ENCODE assay signal across 10 mouse cellular contexts in the genomic region with DNA sequence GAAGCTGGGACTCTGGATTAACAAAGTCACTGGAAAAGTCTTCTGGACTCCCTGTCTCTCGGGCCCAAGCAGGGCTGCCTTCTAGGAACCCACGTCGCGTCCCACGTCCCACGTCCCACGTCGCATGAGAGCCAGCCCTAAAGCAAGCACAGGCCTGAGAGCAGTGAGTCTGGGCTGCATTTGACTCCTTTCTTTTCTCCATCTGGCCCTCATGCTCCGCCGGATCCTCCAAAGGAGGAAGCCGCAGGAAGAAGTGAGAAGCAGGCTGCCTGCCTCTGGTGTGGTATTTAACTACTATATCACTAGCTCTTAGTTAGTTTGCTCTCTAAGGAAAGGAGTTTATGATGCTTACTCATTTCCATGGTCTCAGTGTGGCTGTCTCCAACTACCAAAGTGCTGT. TPM values are rescaled to one million over a fixed set of nuclear protein-coding genes. Genes with fewer than 3 reads are reported as not detected.
A peak's percentile ranks its signal among the peaks of the same experiment; 100 is the strongest.
DNase-seq lines count a peak whose midpoint lies in the region; ATAC-seq lines count a peak whose summit lies in the region.
"Had no signal": no experiment of that assay in that cellular context is flagged by ENCODE, and none has a peak within 500 bp of the region (broad histone marks: within the 10 kb centered on the region; RNA-seq: fewer than 3 reads in every experiment).

No protein-coding gene starts in this region.

- H3K9ac ChIP-seq in heart, embryonic 14.5 days (ENCODE audit: low read length): no peak overlapping the region
- H3K9ac ChIP-seq in stomach, embryonic 16.5 days (ENCODE audit: low read length): no peak overlapping the region

- no peaks in the 10 kb centered on the region for H3K27me3 ChIP-seq in heart, embryonic 14.5 days (ENCODE audit: control insufficient read depth, insufficient read depth, low read length)
- peaks cover 5% of the 10 kb centered on the region for H3K27me3 ChIP-seq in megakaryocyte, embryonic 14.5 days (replicated peaks)
- no peaks in the 10 kb centered on the region for H3K27me3 ChIP-seq in stomach, embryonic 16.5 days (ENCODE audit: control insufficient read depth, insufficient read depth, low read length)
- H3K27me3 ChIP-seq: CH12.LX had no signal

- peak overlapping the region in 1 of 2 experiments; percentile 30; a peak in 2 of 4 replicates for H3K27ac ChIP-seq in heart, embryonic 14.5 days (replicated peaks in 1 of 2; ENCODE audit: control insufficient read depth in 1 of 2, insufficient read depth in 1 of 2, low read depth in 2 of 2, low read length in 2 of 2)
- peak overlapping the region; percentile 65; the same call in 1 of the 2 replicates for H3K27ac ChIP-seq in brown adipose tissue, adult 24 weeks (replicated peaks; ENCODE audit: low read depth, low read length)
- peak overlapping the region; percentile 63 for H3K27ac ChIP-seq in stomach, embryonic 16.5 days (ENCODE audit: low read length)

- DNase-seq in heart, adult 9 months (ENCODE audit: low spot score in 2 of 2): no peak
- DNase-seq in adrenal gland, postnatal 14 days: no peak

- ATAC-seq in heart, embryonic 14.5 days (ENCODE audit: insufficient number of reproducible peaks, insufficient read depth, low FRiP score, low read depth): no peak
- ATAC-seq in megakaryocyte, adult 5-6 weeks (ENCODE audit: poor library complexity, severe bottlenecking): no peak
- no peak for ATAC-seq in stomach, embryonic 16.5 days (ENCODE audit: insufficient read depth, low FRiP score)
- ATAC-seq: activated CD4-positive, CD25-positive, alpha-beta regulatory T cell, adult 4 months had no signal

- H3K4me1 ChIP-seq in heart, embryonic 14.5 days (ENCODE audit: control insufficient read depth in 2 of 2, insufficient read depth in 2 of 2, low read length in 2 of 2): peaks cover 10 to 32% of the 10 kb centered on the region in 2 experiments
- peaks cover 35% of the 10 kb centered on the region for H3K4me1 ChIP-seq in megakaryocyte, embryonic 14.5 days
- H3K4me1 ChIP-seq in brown adipose tissue, adult 24 weeks (ENCODE audit: control insufficient read depth, insufficient read depth, insufficient read length, low read length): peaks cover 4% of the 10 kb centered on the region; the same call in 1 of the 2 replicates
- H3K4me1 ChIP-seq in stomach, embryonic 16.5 days (ENCODE audit: control insufficient read depth, insufficient read depth, low read length): peaks cover 15% of the 10 kb centered on the region

- peak overlapping the region; percentile 54; the same call in 1 of the 2 replicates for H3K4me2 ChIP-seq in heart, embryonic 14.5 days (ENCODE audit: low read length)
- H3K4me2 ChIP-seq in stomach, embryonic 16.5 days (ENCODE audit: low read depth, low read length): peak overlapping the region; percentile 43

- 73% methylated on average over 11 of the region's 11 CpGs for WGBS in heart, embryonic 14.5 days
- WGBS in stomach, embryonic 16.5 days: 86% methylated on average over 11 of the region's 11 CpGs

- no peaks in the 10 kb centered on the region for H3K9me3 ChIP-seq in heart, embryonic 14.5 days (ENCODE audit: control insufficient read depth, low read length)
- no peaks in the 10 kb centered on the region for H3K9me3 ChIP-seq in megakaryocyte, embryonic 14.5 days
- no peaks in the 10 kb centered on the region for H3K9me3 ChIP-seq in stomach, embryonic 16.5 days (replicated peaks; ENCODE audit: control insufficient read depth, low read length)

- H3K4me3 ChIP-seq in heart, embryonic 14.5 days (ENCODE audit: control insufficient read depth in 1 of 2, insufficient read depth in 1 of 2, low read depth in 1 of 2, low read length in 2 of 2): peak overlapping the region in 1 of 2 experiments; percentile 35; a peak in 1 of 4 replicates
- peak overlapping the region; percentile 33 for H3K4me3 ChIP-seq in megakaryocyte, embryonic 14.5 days (replicated peaks)
- no peak overlapping the region for H3K4me3 ChIP-seq in brown adipose tissue, adult 24 weeks (ENCODE audit: insufficient read depth, low read depth, low read length)
- H3K4me3 ChIP-seq in stomach, embryonic 16.5 days (replicated peaks; ENCODE audit: low read length): no peak overlapping the region
- H3K4me3 ChIP-seq: layer of hippocampus, adult 2 months had no signal

- H3K36me3 ChIP-seq in heart, embryonic 14.5 days (ENCODE audit: control insufficient read depth, insufficient read depth, low read length): no peaks in the 10 kb centered on the region
- no peaks in the 10 kb centered on the region for H3K36me3 ChIP-seq in megakaryocyte, embryonic 14.5 days (replicated peaks; ENCODE audit: low read length)
- no peaks in the 10 kb centered on the region for H3K36me3 ChIP-seq in stomach, embryonic 16.5 days (ENCODE audit: control insufficient read depth, insufficient read depth, low read length)

RNA-seq across cellular contexts. Expression of gene Nufip1, which starts 39.8 kb away (rescaled TPM):
- 7.4 and 8.1 TPM in 2 replicates for polyA plus RNA-seq in heart, embryonic 14.5 days (2014; fragmentation: Nextera tagmentation; extraction: Ambion mirVana)
- 4.4 and 4.8 TPM in 2 replicates for polyA plus RNA-seq in megakaryocyte, embryonic 14.5 days (2012; ENCODE audit: insufficient read depth, low replicate concordance)
- total RNA-seq in megakaryocyte, adult 5-6 weeks (2015): 11.5 and 13.3 TPM in 2 replicates
- 17.5 and 19.1 TPM in 2 replicates for total RNA-seq in megakaryocyte, adult 5-6 weeks (2017)
- polyA plus RNA-seq in brown adipose tissue, adult 24 weeks (2012; ENCODE audit: insufficient read depth, insufficient read length, missing spikeins): 2.3 and 2.5 TPM in 2 replicates
- polyA plus RNA-seq in stomach, embryonic 16.5 days (2015; fragmentation: Nextera tagmentation; extraction: Ambion mirVana): 11.8 and 12.9 TPM in 2 replicates
- 7.7 and 8.0 TPM in 2 replicates for total RNA-seq in adrenal gland, postnatal 14 days (2021)

RNA-seq across cellular contexts. Expression of gene Gpalpp1, which starts 39.9 kb away (rescaled TPM):
- 11.0 and 12.3 TPM in 2 replicates for polyA plus RNA-seq in heart, embryonic 14.5 days (2014; fragmentation: Nextera tagmentation; extraction: Ambion mirVana)
- polyA plus RNA-seq in megakaryocyte, embryonic 14.5 days (2012; ENCODE audit: insufficient read depth, low replicate concordance): 1.1 and 1.9 TPM in 2 replicates
- total RNA-seq in megakaryocyte, adult 5-6 weeks (2015): 15.3 and 17.1 TPM in 2 replicates
- total RNA-seq in megakaryocyte, adult 5-6 weeks (2017): 31.9 and 35.3 TPM in 2 replicates
- 6.4 and 8.3 TPM in 2 replicates for polyA plus RNA-seq in brown adipose tissue, adult 24 weeks (2012; ENCODE audit: insufficient read depth, insufficient read length, missing spikeins)
- 12.1 and 14.2 TPM in 2 replicates for polyA plus RNA-seq in stomach, embryonic 16.5 days (2015; fragmentation: Nextera tagmentation; extraction: Ambion mirVana)
- total RNA-seq in adrenal gland, postnatal 14 days (2021): 17.7 and 19.4 TPM in 2 replicates
